Mouse (Mus musculus) liver, postnatal 0 days (tissue): Measurements from ENCODE around the gene Gm20837. TPM values are rescaled to one million over a fixed set of nuclear protein-coding genes. Genes with fewer than 3 reads are reported as not detected.
"Not testable (repeated sequence)": the region's sequence is repeated elsewhere in the genome, so short reads cannot be mapped to it uniquely, and the experiment has no call there.

ENCODE experiments used
- ATAC-seq: fragments of 200-750 bp; cut with Nextera tagmentation; 2 replicates; pipeline ENCODE4 v1.8.0; 2017; ENCODE audit warnings: mild to moderate bottlenecking, moderate library complexity
- DNase-seq: peaks from one replicate; pipeline ENCODE4 v3.0.0-alpha.2; 2016
- H3K27ac ChIP-seq: fragments of 300-500 bp; sonication (generic); 2 replicates; pipeline ENCODE4 v1.5.1; 2014; ENCODE audit warnings: antibody characterized with exemption, moderate library complexity, mild to moderate bottlenecking, low read depth
- H3K27me3 ChIP-seq: fragments of 300-500 bp; sonication (generic); 2 replicates; pipeline ENCODE4 v1.6.1; 2014; ENCODE audit warnings: low read length, control low read depth, mixed read lengths; ENCODE audit not compliant: insufficient read depth
- H3K36me3 ChIP-seq: fragments of 300-500 bp; sonication (generic); replicated peaks from 2 replicates; pipeline ENCODE4 v1.6.1; 2014; ENCODE audit warnings: mild to moderate bottlenecking, control low read depth, low read length, moderate library complexity, mixed read lengths; ENCODE audit not compliant: insufficient read depth
- H3K4me1 ChIP-seq: fragments of 300-500 bp; sonication (generic); 2 replicates; pipeline ENCODE4 v1.6.1; 2014; ENCODE audit warnings: antibody characterized with exemption, mild to moderate bottlenecking, control low read depth; ENCODE audit not compliant: insufficient read depth
- H3K4me2 ChIP-seq: fragments of 300-500 bp; sonication (generic); 2 replicates; pipeline ENCODE4 v1.6.1; 2014; ENCODE audit warnings: low read depth, mild to moderate bottlenecking, low read length, moderate library complexity, mixed read lengths
- H3K4me3 ChIP-seq: fragments of 300-500 bp; sonication (generic); 2 replicates; pipeline ENCODE4 v1.5.1; 2014; ENCODE audit warnings: low read depth, low read length
- H3K9ac ChIP-seq: fragments of 300-500 bp; sonication (generic); replicated peaks from 2 replicates; pipeline ENCODE4 v1.6.1; 2014; ENCODE audit warnings: mild to moderate bottlenecking, moderate library complexity
- H3K9me3 ChIP-seq: fragments of 300-500 bp; sonication (generic); 2 replicates; pipeline ENCODE4 v1.6.1; 2016; ENCODE audit warnings: mild to moderate bottlenecking, control low read depth, low read length, mixed read lengths
- WGBS: fragments of 180-500 bp; shearing (Covaris S2); extraction: QIAGEN DNeasy Blood & Tissue Kit; methylation state at CpG from one replicate; pipeline ENCODE4 v1.1.7; 2014; ENCODE audit not compliant: insufficient replicate concordance; 5-methylcytosine and 5-hydroxymethylcytosine counted together
- polyA plus RNA-seq: library from polyadenylated mRNA; unstranded; fragments of >200 nt; fragmentation: Nextera tagmentation; extraction: Ambion mirVana; gene quantifications from 2 replicates; pipeline ENCODE4 v1.2.1, GENCODE M21; 2015

Gm20837 gene
- not detected in 2 replicates for polyA plus RNA-seq

DNA sequence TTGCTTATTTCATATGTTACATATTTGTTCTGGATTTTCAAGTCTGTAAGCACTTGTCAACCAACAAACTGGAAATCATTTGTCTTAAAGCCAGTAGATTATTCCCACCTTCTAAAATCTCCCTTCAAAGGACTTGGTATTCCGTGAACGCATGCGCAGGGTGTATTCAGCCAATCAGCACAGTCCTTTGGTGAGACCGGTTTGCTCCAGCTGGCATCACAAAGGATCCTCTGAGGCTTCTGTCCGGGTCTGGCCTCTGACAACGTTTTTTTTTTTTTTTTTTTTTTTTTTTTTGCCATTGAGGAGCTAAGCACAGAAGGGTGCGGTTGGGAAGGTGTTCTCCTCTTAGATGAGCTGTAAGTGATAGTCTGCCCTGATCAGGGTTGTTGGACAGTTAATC lies at the start of gene Gm20837:
TSS of gene Gm20837 (plus strand) at position 301 of the 400 bp plus-strand sequence.
- not testable (repeated sequence) for H3K27ac ChIP-seq, DNase-seq, H3K27me3 ChIP-seq, H3K4me3 ChIP-seq, H3K9me3 ChIP-seq, H3K36me3 ChIP-seq, H3K9ac ChIP-seq, ATAC-seq, H3K4me2 ChIP-seq, H3K4me1 ChIP-seq
- no CpG with 5 or more reads among the region's 7 CpGs for WGBS
